ENCODE assay signal across 1 mouse cellular context in genomic region chr7:30193581-30194100, GRCm38 (mm10).
TF ChIP-seq lines count a peak whose summit lies in the region.

No protein-coding gene starts in this region.

TF ChIP-seq in C2C12, 6 proteins besides CTCF, POLR2A, EP300 and RAD21 (continued from another document):
- TF ChIP-seq FOSL1 (IDR thresholded peaks at IDR 0.05; ENCODE audit: insufficient read depth, low read length, poor library complexity, severe bottlenecking) (no peak), MAX (IDR thresholded peaks at IDR 0.05) (no peak)
